Mouse (Mus musculus): ENCODE measurements around the gene Cnnm3. TPM values are rescaled to one million over a fixed set of nuclear protein-coding genes. Genes with fewer than 3 reads are reported as not detected.

The Cnnm3 gene
- total RNA-seq, 2 experiments from 2014 or later = 20.8 to 28.9 TPM

- no peak for DNase-seq (ENCODE audit: low spot score in 2 of 2)
Measured at GRCm38 (mm10) chr1:36573524-36573923, 61.9 kb downstream of the Cnnm3 start.

GRCm38 (mm10) chr1:36574196-36574955 lies 62.7 kb downstream of the Cnnm3 start:
- DNase-seq (ENCODE audit: low spot score in 2 of 2) = no peak

GRCm38 (mm10) chr1:36575347-36575746 lies 63.7 kb downstream of the Cnnm3 start:
- DNase-seq (ENCODE audit: low spot score in 2 of 2) = no peak

DNA sequence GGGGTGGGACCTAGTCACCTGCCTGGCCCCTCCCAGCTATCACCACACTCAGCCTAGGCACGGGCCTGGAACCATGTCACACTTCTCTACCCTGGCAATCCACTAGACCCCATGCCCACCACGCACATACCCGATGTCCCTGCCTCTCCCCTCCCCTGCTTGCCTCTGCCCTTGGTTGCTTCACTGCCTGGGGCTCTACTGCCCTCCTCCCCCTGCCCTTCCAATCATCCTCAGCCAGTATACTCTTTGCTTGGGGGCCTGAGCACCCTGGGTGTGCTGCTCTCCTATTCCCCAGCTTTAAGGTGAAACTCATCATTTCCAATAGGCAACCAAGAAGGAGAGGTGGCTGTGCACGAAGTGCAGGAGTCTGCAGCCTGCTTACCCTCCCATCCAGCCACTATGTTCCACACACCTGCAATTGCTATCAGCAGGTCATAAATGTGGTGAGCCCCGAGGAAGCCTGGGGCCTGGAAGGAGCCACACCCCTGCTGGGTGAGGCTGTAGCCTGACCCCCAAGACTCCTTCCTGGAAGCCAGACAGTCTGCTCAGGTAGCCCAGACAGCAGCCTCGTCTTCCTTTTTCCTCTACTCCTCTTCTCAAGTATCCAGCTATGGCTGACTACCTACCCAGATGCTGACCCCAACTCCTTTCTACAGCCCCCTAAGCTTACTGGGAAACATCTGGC lies 65.5 kb downstream of the Cnnm3 start:
- DNase-seq (ENCODE audit: low spot score in 2 of 2) = no peak

Small RNA genes within 50 kb of the gene (microRNA-seq; reads per million reads assigned to microRNA genes)
- gene Gm47280 (ENCODE audit: borderline number of aligned reads in 2 of 2) = 0 reads per million in 2 experiments

Other genes starting within 250 kb of the Cnnm3 start
- 10 to 100 TPM in 1 of 2 experiments, 1 to 10 TPM in 1; 4.7 to 12.9 TPM for gene Neurl3, start 237.2 kb upstream of the Cnnm3 start, total RNA-seq (2021)
- 1 to 10 TPM; 6.3 to 7.9 TPM for gene Arid5a, start 204.1 kb upstream of the Cnnm3 start, total RNA-seq (2021)
- gene Kansl3, start 142.7 kb upstream of the Cnnm3 start, total RNA-seq (2021) = 100 to 1,000 TPM in 1 of 2 experiments, 10 to 100 TPM in 1; 97.7 to 107 TPM
- under 1 TPM in 1 of 2 experiments, not detected in 1; 0.16 TPM for gene Fer1l5, start 139.6 kb upstream of the Cnnm3 start, total RNA-seq (2021)
- gene Lman2l, start 66.6 kb upstream of the Cnnm3 start, total RNA-seq (2021) = 10 to 100 TPM; 48.6 to 62.1 TPM
- 1 to 10 TPM; 3.6 to 5.9 TPM for gene Cnnm4, start 40.2 kb upstream of the Cnnm3 start, total RNA-seq (2021)
- gene Ankrd23, start 25.0 kb downstream of the Cnnm3 start, total RNA-seq (2021) = 10 to 100 TPM; 10.3 to 10.6 TPM
- gene Gm42417, start 27.6 kb downstream of the Cnnm3 start, total RNA-seq (2021) = not detected
- gene Ankrd39, start 35.6 kb downstream of the Cnnm3 start, total RNA-seq (2021) = 10 to 100 TPM; 11.0 to 11.1 TPM
- 10 to 100 TPM; 13.7 to 15.8 TPM for gene Sema4c, start 46.5 kb downstream of the Cnnm3 start, total RNA-seq (2021)
- gene Fam178b, start 171.3 kb downstream of the Cnnm3 start, total RNA-seq (2021) = 1 to 10 TPM in 1 of 2 experiments, not detected in 1; 1.0 TPM
- 1,000 to 10,000 TPM in 1 of 2 experiments, 100 to 1,000 TPM in 1; 940 to 1,277 TPM for gene Cox5b, start 179.6 kb downstream of the Cnnm3 start, total RNA-seq (2021)
- gene 4933424G06Rik, start 198.3 kb downstream of the Cnnm3 start, total RNA-seq (2021) = not detected
- gene Actr1b, start 202.6 kb downstream of the Cnnm3 start, total RNA-seq (2021) = 100 to 1,000 TPM; 113 to 143 TPM
- under 1 TPM; 0.66 to 0.77 TPM for gene Zap70, start 249.9 kb downstream of the Cnnm3 start, total RNA-seq (2021)